Mouse (Mus musculus) telencephalon, adult 2 months (tissue): ENCODE data around the gene Gm28729.

Experiments used
- DNase-seq: peaks from one replicate; pipeline ENCODE4 v3.0.0-alpha.2; 2011; ENCODE audit warnings: low read depth, low spot score

The Gm28729 gene

GRCm38 (mm10) chr9:96461607-96462006, 63.5 kb downstream of the Gm28729 start:
- no peak for DNase-seq

DNA sequence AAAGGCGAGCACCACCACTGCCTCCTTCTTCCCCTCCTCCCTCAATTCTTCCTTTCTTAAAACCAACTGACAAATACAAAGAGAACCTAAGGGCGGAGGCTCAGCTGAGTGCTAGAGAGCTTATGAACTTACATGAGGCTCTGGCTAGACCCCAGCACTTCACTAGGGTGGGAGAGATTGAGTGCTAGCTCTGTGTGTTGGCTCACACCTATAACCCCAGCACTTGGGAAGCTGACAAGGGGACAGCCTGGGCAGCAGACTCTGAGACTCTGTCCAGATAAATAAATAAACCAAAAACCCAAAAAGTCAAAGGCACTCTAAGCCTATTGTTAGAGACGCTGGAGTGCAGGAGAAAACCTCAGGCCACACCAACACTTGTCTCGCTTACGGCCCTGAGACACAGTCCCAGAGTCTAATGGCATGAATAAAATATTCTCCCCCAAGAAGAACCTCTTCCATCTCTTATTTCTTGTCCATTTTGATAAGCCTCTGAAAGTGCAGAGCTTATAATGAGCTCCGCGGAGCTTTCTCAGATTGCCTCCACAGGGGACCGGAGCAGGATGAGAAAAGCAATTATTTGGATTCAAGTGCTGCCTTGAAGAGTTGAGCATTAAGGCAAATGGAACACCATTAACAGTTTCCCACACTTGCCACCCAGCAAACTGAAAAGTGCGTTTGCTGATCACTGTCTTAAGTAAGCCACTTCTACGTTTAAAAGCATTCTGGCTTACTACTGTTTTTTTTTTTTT, 64.8 kb downstream of the Gm28729 start:
- DNase-seq = no peak

- no peak for DNase-seq
Measured at GRCm38 (mm10) chr9:96455618-96456017, 69.4 kb downstream of the Gm28729 start.

DNA sequence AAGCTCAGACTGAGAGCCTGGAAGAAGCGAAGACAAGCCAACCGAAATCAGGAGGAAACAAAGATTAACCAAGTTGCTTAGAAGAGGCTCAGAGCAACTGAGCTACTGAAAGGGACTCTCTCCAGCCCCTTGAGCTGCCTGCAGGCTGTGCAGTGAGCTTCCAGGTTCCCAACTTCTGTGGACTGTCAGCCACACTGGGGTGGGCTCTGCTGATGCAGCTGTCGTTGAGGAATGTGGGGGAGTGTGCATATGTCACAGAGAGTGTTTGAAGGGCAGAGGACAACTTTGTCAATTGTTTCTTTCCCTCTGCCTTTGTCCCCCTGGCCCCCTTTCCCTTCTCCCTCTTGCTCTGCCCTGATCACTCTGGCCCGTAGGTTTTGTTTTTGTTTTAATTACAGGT, 72.1 kb downstream of the Gm28729 start:
- DNase-seq = no peak

GRCm38 (mm10) chr9:96450900-96451720, 74.0 kb downstream of the Gm28729 start:
- DNase-seq = no peak

DNA sequence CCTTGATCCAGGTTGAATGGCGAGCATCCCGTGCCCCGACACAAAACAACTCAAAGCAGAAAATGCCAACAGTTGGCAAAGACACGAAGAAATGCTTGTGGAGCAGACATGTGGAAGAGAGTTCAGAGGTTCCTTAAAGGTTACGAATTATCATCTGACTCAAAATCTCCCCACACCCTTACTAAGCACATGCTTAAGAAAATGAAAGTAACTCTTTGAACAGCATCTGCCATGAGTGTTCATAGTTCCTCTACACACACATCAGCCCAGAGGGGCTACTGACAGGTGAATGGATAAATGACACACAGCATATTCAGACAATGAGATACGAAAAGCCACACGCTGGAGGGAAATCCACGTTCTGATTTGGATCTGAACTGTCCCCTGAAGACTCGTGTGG, 75.5 kb downstream of the Gm28729 start:
- no peak for DNase-seq

GRCm38 (mm10) chr9:96445351-96445750, 79.7 kb downstream of the Gm28729 start:
- DNase-seq = no peak

GRCm38 (mm10) chr9:96442081-96442480, 83.0 kb downstream of the Gm28729 start:
- DNase-seq = no peak

GRCm38 (mm10) chr9:96438334-96438871, 86.7 kb downstream of the Gm28729 start:
- DNase-seq = no peak

GRCm38 (mm10) chr9:96437805-96438333, 87.2 kb downstream of the Gm28729 start:
- DNase-seq = no peak

- DNase-seq = no peak
Measured at GRCm38 (mm10) chr9:96436901-96437804, 87.9 kb downstream of the Gm28729 start.
